Mouse (Mus musculus) heart, postnatal 0 days (tissue): ENCODE measurements around the gene Kremen2.

ENCODE experiments used
- CTCF ChIP-seq: IDR thresholded peaks from 2 replicates; pipeline ENCODE4 v1.5.1; 2016; ENCODE audit warnings: antibody characterized with exemption, control low read depth, low read depth
- EP300 ChIP-seq: IDR thresholded peaks from 2 replicates; pipeline ENCODE4 v1.6.1; 2016; ENCODE audit warnings: antibody characterized with exemption, low read depth

- TF ChIP-seq CTCF = no peak
- no peak for TF ChIP-seq EP300
Observed at GRCm38 (mm10) chr17:23778447-23778846, 32.8 kb upstream of the Kremen2 start.
